Mouse (Mus musculus) lung, embryonic 16.5 days (tissue): ENCODE results near the gene Anks1b. TPM values are rescaled to one million over a fixed set of nuclear protein-coding genes. Genes with fewer than 3 reads are reported as not detected.

ENCODE experiments used
- ATAC-seq: fragments of 200-750 bp; cut with Nextera tagmentation; 2 replicates; pipeline ENCODE4 v1.8.0; 2017; ENCODE audit warnings: low read depth, mild to moderate bottlenecking, moderate library complexity
- H3K27ac ChIP-seq: fragments of 300-500 bp; sonication (generic); 2 replicates; pipeline ENCODE4 v1.5.1; 2014; ENCODE audit warnings: mild to moderate bottlenecking, control low read depth, low read length
- H3K27me3 ChIP-seq: fragments of 300-500 bp; sonication (generic); 2 replicates; pipeline ENCODE4 v1.6.1; 2014; ENCODE audit warnings: low read depth, low read length, mixed read lengths; ENCODE audit not compliant: control insufficient read depth, insufficient read depth
- H3K36me3 ChIP-seq: fragments of 300-500 bp; sonication (generic); 2 replicates; pipeline ENCODE4 v1.6.1; 2014; ENCODE audit warnings: low read length; ENCODE audit not compliant: control insufficient read depth, insufficient read depth
- H3K4me1 ChIP-seq: fragments of 300-500 bp; sonication (generic); replicated peaks from 2 replicates; pipeline ENCODE4 v1.6.1; 2014; ENCODE audit warnings: low read length, mixed read lengths; ENCODE audit not compliant: control insufficient read depth, insufficient read depth
- H3K4me2 ChIP-seq: fragments of 300-500 bp; sonication (generic); 2 replicates; pipeline ENCODE4 v1.6.1; 2014; ENCODE audit warnings: low read depth, low read length, control low read depth
- H3K4me3 ChIP-seq: fragments of 300-500 bp; sonication (generic); 2 replicates; pipeline ENCODE4 v1.5.1; 2014; ENCODE audit warnings: mild to moderate bottlenecking, low read length, control low read depth
- H3K9ac ChIP-seq: fragments of 300-500 bp; sonication (generic); 2 replicates; pipeline ENCODE4 v1.6.1; 2014; ENCODE audit warnings: low read length, control low read depth
- H3K9me3 ChIP-seq: fragments of 300-500 bp; sonication (generic); 2 replicates; pipeline ENCODE4 v1.6.1; 2016; ENCODE audit warnings: low read length; ENCODE audit not compliant: control insufficient read depth
- WGBS: fragments of 180-500 bp; shearing (Covaris S2); extraction: QIAGEN DNeasy Blood & Tissue Kit; methylation state at CpG from one replicate; pipeline ENCODE4 v1.1.7; 2014; 5-methylcytosine and 5-hydroxymethylcytosine counted together
- polyA plus RNA-seq: library from polyadenylated mRNA; unstranded; fragments of >200 nt; fragmentation: Nextera tagmentation; extraction: Ambion mirVana; gene quantifications from 2 replicates; pipeline ENCODE4 v1.2.1, GENCODE M21; 2015

Anks1b gene
- polyA plus RNA-seq, 1 experiment from 2014 or later, result 0.20 TPM

- no peak overlapping the region for H3K9ac ChIP-seq
- H3K27me3 ChIP-seq, result peaks cover 15% of the 10 kb centered on the region
- no peaks in the 10 kb centered on the region for H3K4me1 ChIP-seq
- H3K4me2 ChIP-seq, result no peak overlapping the region
- WGBS, result 14% methylated on average over 4 of the region's 4 CpGs
- no peak for ATAC-seq
- no peaks in the 10 kb centered on the region for H3K9me3 ChIP-seq
- no peaks in the 10 kb centered on the region for H3K36me3 ChIP-seq
- H3K27ac ChIP-seq, result no peak overlapping the region
- no peak overlapping the region for H3K4me3 ChIP-seq
These were observed 950.1 kb downstream of the Anks1b start for GRCm38 (mm10) chr10:90823438-90823837.

GRCm38 (mm10) chr10:90824692-90825091, 951.4 kb downstream of the Anks1b start:
- WGBS, result 61% methylated on average over 2 of the region's 2 CpGs
- ATAC-seq, result no peak

GRCm38 (mm10) chr10:90826939-90827338, 953.6 kb downstream of the Anks1b start:
- Histone ChIP-seq H3K4me3 (no peak overlapping the region), H3K4me2 (no peak overlapping the region), H3K27me3 (peaks cover 45% of the 10 kb centered on the region), H3K27ac (no peak overlapping the region), H3K9ac (no peak overlapping the region), H3K36me3 (no peaks in the 10 kb centered on the region), H3K4me1 (peaks cover 4% of the 10 kb centered on the region; the same call in 1 of the 2 replicates), H3K9me3 (no peaks in the 10 kb centered on the region)
- ATAC-seq, result no peak
- 11% methylated on average over 4 of the region's 4 CpGs for WGBS

More at GRCm38 (mm10) chr10:90824692-90825091, 951.4 kb downstream of the Anks1b start:
- H3K27ac ChIP-seq, result no peak overlapping the region
- H3K4me3 ChIP-seq, result no peak overlapping the region
- H3K9ac ChIP-seq, result no peak overlapping the region
- H3K27me3 ChIP-seq, result peaks cover 27% of the 10 kb centered on the region
- peaks cover 4% of the 10 kb centered on the region; the same call in 1 of the 2 replicates for H3K4me1 ChIP-seq
- H3K4me2 ChIP-seq, result no peak overlapping the region
- no peaks in the 10 kb centered on the region for H3K36me3 ChIP-seq
- H3K9me3 ChIP-seq, result no peaks in the 10 kb centered on the region

- no peak overlapping the region for H3K27ac ChIP-seq
- peaks cover 52% of the 10 kb centered on the region for H3K27me3 ChIP-seq
- no peak overlapping the region for H3K9ac ChIP-seq
- no peak for ATAC-seq
- no peaks in the 10 kb centered on the region for H3K36me3 ChIP-seq
- H3K4me3 ChIP-seq, result peak overlapping the region; percentile 55
- peak overlapping the region; percentile 70 for H3K4me2 ChIP-seq
- H3K9me3 ChIP-seq, result no peaks in the 10 kb centered on the region
- 2% methylated on average over 36 of the region's 73 CpGs for WGBS
- H3K4me1 ChIP-seq, result peaks cover 4% of the 10 kb centered on the region; the same call in 1 of the 2 replicates
These were observed 955.5 kb downstream of the Anks1b start for GRCm38 (mm10) chr10:90828581-90829393.

GRCm38 (mm10) chr10:90829394-90830267, 956.3 kb downstream of the Anks1b start:
- peak; percentile 47; the same call in 1 of the 2 replicates for ATAC-seq
- Histone ChIP-seq H3K4me2 (peak overlapping the region; percentile 70), H3K27me3 (peaks cover 52% of the 10 kb centered on the region), H3K27ac (no peak overlapping the region), H3K4me3 (peak overlapping the region; percentile 55), H3K36me3 (no peaks in the 10 kb centered on the region), H3K4me1 (peaks cover 4% of the 10 kb centered on the region; the same call in 1 of the 2 replicates), H3K9me3 (no peaks in the 10 kb centered on the region), H3K9ac (no peak overlapping the region)
- WGBS, result under 1% methylated on average over 40 of the region's 76 CpGs

GRCm38 (mm10) chr10:90830268-90830585, 956.9 kb downstream of the Anks1b start:
- Histone ChIP-seq H3K9ac (no peak overlapping the region), H3K4me1 (peaks cover 4% of the 10 kb centered on the region; the same call in 1 of the 2 replicates), H3K4me3 (no peak overlapping the region), H3K4me2 (no peak overlapping the region), H3K27me3 (peaks cover 52% of the 10 kb centered on the region), H3K36me3 (no peaks in the 10 kb centered on the region), H3K9me3 (no peaks in the 10 kb centered on the region), H3K27ac (no peak overlapping the region)
- no peak for ATAC-seq
- WGBS, result 0% methylated on average over 11 of the region's 11 CpGs

- peaks cover 4% of the 10 kb centered on the region; the same call in 1 of the 2 replicates for H3K4me1 ChIP-seq
- peaks cover 52% of the 10 kb centered on the region for H3K27me3 ChIP-seq
- H3K4me2 ChIP-seq, result no peak overlapping the region
- H3K27ac ChIP-seq, result no peak overlapping the region
- H3K4me3 ChIP-seq, result no peak overlapping the region
- H3K36me3 ChIP-seq, result no peaks in the 10 kb centered on the region
- no peak for ATAC-seq
- H3K9ac ChIP-seq, result no peak overlapping the region
- WGBS, result 6% methylated on average over 21 of the region's 21 CpGs
- H3K9me3 ChIP-seq, result no peaks in the 10 kb centered on the region
These were observed 957.4 kb downstream of the Anks1b start for GRCm38 (mm10) chr10:90830591-90831287.

GRCm38 (mm10) chr10:90831288-90831626, 957.9 kb downstream of the Anks1b start:
- H3K4me3 ChIP-seq, result no peak overlapping the region
- H3K27me3 ChIP-seq, result peaks cover 52% of the 10 kb centered on the region
- H3K4me1 ChIP-seq, result peaks cover 4% of the 10 kb centered on the region; the same call in 1 of the 2 replicates
- H3K9ac ChIP-seq, result no peak overlapping the region
- no peak overlapping the region for H3K4me2 ChIP-seq
- 9% methylated on average over 2 of the region's 2 CpGs for WGBS
- H3K27ac ChIP-seq, result no peak overlapping the region
- H3K9me3 ChIP-seq, result no peaks in the 10 kb centered on the region
- ATAC-seq, result no peak
- H3K36me3 ChIP-seq, result no peaks in the 10 kb centered on the region

GRCm38 (mm10) chr10:90834306-90834705, 961.0 kb downstream of the Anks1b start:
- ATAC-seq, result no peak
- Histone ChIP-seq H3K9me3 (no peaks in the 10 kb centered on the region), H3K27me3 (peaks cover 29% of the 10 kb centered on the region), H3K4me2 (no peak overlapping the region), H3K4me3 (no peak overlapping the region), H3K9ac (no peak overlapping the region), H3K4me1 (no peaks in the 10 kb centered on the region), H3K36me3 (no peaks in the 10 kb centered on the region), H3K27ac (no peak overlapping the region)
- 22% methylated on average over 5 of the region's 5 CpGs for WGBS
